Mouse (Mus musculus): ENCODE measurements at regions not wholly inside any gene's neighbourhood (a gene's known extent, or its start where the extent isn't known, plus 50 kb on each side); places are given as distances from the start of the nearest gene placed in this dataset.

GRCm38 (mm10) chr6:104916787-104917186, 424.2 kb downstream of the Cntn6 start:
- DNase-seq (ENCODE audit: extremely low read depth, low read depth), result no peak

GRCm38 (mm10) chr6:104922577-104922976, 430.0 kb downstream of the Cntn6 start:
- DNase-seq (ENCODE audit: extremely low read depth, low read depth), result no peak

- DNase-seq (ENCODE audit: extremely low read depth, low read depth), result no peak
Measured at GRCm38 (mm10) chr6:104926088-104926487, 433.5 kb downstream of the Cntn6 start.

- no peak for DNase-seq (ENCODE audit: extremely low read depth, low read depth)
Measured at GRCm38 (mm10) chr6:104930284-104930683, 437.7 kb downstream of the Cntn6 start.

GRCm38 (mm10) chr6:104932153-104932552, 439.6 kb downstream of the Cntn6 start:
- DNase-seq (ENCODE audit: extremely low read depth, low read depth), result no peak

- no peak for DNase-seq (ENCODE audit: extremely low read depth, low read depth)
Measured at GRCm38 (mm10) chr6:104939134-104939533, 446.5 kb downstream of the Cntn6 start.

- no peak for DNase-seq (ENCODE audit: extremely low read depth, low read depth)
Measured at GRCm38 (mm10) chr6:104974517-104974916, 481.9 kb downstream of the Cntn6 start.

GRCm38 (mm10) chr6:104984144-104984543, 491.6 kb downstream of the Cntn6 start:
- no peak for DNase-seq (ENCODE audit: extremely low read depth, low read depth)

GRCm38 (mm10) chr6:104989863-104990262, 497.3 kb downstream of the Cntn6 start:
- DNase-seq (ENCODE audit: extremely low read depth, low read depth), result no peak

GRCm38 (mm10) chr6:104990366-104990765, 497.8 kb downstream of the Cntn6 start:
- no peak for DNase-seq (ENCODE audit: extremely low read depth, low read depth)

- DNase-seq (ENCODE audit: extremely low read depth, low read depth), result no peak
Measured at GRCm38 (mm10) chr6:104999601-105000000, 507.0 kb downstream of the Cntn6 start.

GRCm38 (mm10) chr6:105020672-105021071, 528.1 kb downstream of the Cntn6 start:
- no peak for DNase-seq (ENCODE audit: extremely low read depth, low read depth)

- no peak for DNase-seq (ENCODE audit: extremely low read depth, low read depth)
Measured at GRCm38 (mm10) chr6:105021174-105021573, 528.6 kb downstream of the Cntn6 start.

GRCm38 (mm10) chr6:105066146-105066545, 573.6 kb downstream of the Cntn6 start:
- DNase-seq (ENCODE audit: extremely low read depth, low read depth), result no peak

- peak; percentile 4 for DNase-seq (ENCODE audit: extremely low read depth, low read depth)
Measured at GRCm38 (mm10) chr6:105090882-105091281, 586.6 kb upstream of the Cntn4 start.
